Mouse (Mus musculus) 416B (cell line): ENCODE results near the gene Prom1.

ENCODE experiments used
- DNase-seq: peaks from one replicate; pipeline ENCODE4 v3.0.0; 2011; ENCODE audit warnings: low read depth

Gene Prom1

GRCm38 (mm10) chr5:43974166-43974565 is 127.7 kb downstream of the Prom1 start:
- DNase-seq, result no peak

GRCm38 (mm10) chr5:43971156-43971555 is 130.7 kb downstream of the Prom1 start:
- DNase-seq, result no peak

GRCm38 (mm10) chr5:43970532-43970931 is 131.3 kb downstream of the Prom1 start:
- no peak for DNase-seq

- DNase-seq, result no peak
Measured at GRCm38 (mm10) chr5:43968634-43969033, 133.2 kb downstream of the Prom1 start.

GRCm38 (mm10) chr5:43961056-43961455 is 140.8 kb downstream of the Prom1 start:
- no peak for DNase-seq

GRCm38 (mm10) chr5:43959884-43960440 is 141.9 kb downstream of the Prom1 start:
- no peak for DNase-seq

- no peak for DNase-seq
Measured at GRCm38 (mm10) chr5:43953241-43953640, 148.6 kb downstream of the Prom1 start.

GRCm38 (mm10) chr5:43948748-43949275 is 153.0 kb downstream of the Prom1 start:
- peak; percentile 27 for DNase-seq

- no peak for DNase-seq
Measured at GRCm38 (mm10) chr5:43948111-43948743, 153.6 kb downstream of the Prom1 start.

GRCm38 (mm10) chr5:43947330-43947977 is 154.4 kb downstream of the Prom1 start:
- no peak for DNase-seq
